Mouse (Mus musculus): ENCODE measurements at regions not wholly inside any gene's neighbourhood (a gene's known extent, or its start where the extent isn't known, plus 50 kb on each side); places are given as distances from the start of the nearest gene placed in this dataset.

GRCm38 (mm10) chr5:111590619-111591081 is 143.1 kb upstream of the Gm26897 start:
- no peak for TF ChIP-seq POLR2A (IDR thresholded peaks at IDR 0.05; ENCODE audit: borderline replicate concordance, insufficient read depth, low read length)
- no peak for TF ChIP-seq CTCF (IDR thresholded peaks at IDR 0.05; ENCODE audit: borderline replicate concordance, insufficient read depth, low read depth, low read length)
